Mouse (Mus musculus): ENCODE data around the gene B9d2. TPM values are rescaled to one million over a fixed set of nuclear protein-coding genes. Genes with fewer than 3 reads are reported as not detected.

The B9d2 gene
- polyA plus RNA-seq, 1 experiment from 2014 or later, result 30.7 TPM

DNA sequence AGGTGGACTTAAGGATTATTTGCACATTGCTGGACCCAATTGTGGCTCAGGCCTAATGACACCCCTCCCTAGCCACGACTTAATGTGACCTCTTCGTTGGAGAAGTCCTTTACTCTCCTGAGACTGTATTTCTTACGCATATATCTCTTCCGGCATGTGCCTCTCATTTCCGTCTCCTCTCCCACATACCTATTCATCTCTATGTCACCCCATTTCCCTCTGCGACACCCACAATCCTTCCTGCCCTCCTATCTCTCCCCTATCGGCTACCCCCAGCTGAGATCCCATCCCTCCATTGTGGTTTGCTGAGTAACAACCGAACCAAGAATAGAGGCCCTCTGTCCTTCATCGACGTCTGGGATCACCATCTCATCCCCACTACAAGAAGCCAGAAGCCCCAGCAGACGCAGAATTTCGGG lies 9.0 kb downstream of the B9d2 start:
- Histone ChIP-seq H3K4me3 (ENCODE audit: low read depth, low read length) (peak overlapping the region; percentile 47; the same call in 1 of the 2 replicates), H3K36me3 (ENCODE audit: control insufficient read depth, insufficient read depth, low read length) (no peaks in the 10 kb centered on the region), H3K4me1 (ENCODE audit: control insufficient read depth, insufficient read depth, low read length) (peaks cover 15% of the 10 kb centered on the region), H3K27me3 (ENCODE audit: control insufficient read depth, insufficient read depth, low read length) (peaks cover 50% of the 10 kb centered on the region), H3K9ac (ENCODE audit: low read length) (no peak overlapping the region), H3K9me3 (ENCODE audit: control insufficient read depth, low read length) (no peaks in the 10 kb centered on the region), H3K4me2 (peak overlapping the region; percentile 72; the same call in 1 of the 2 replicates), H3K27ac (ENCODE audit: low read depth, low read length) (no peak overlapping the region)
- DNase-seq (ENCODE audit: low spot score, missing footprints), result no peak
- no peak for ATAC-seq (ENCODE audit: low FRiP score)
- 11% methylated on average over 12 of the region's 12 CpGs for WGBS

DNA sequence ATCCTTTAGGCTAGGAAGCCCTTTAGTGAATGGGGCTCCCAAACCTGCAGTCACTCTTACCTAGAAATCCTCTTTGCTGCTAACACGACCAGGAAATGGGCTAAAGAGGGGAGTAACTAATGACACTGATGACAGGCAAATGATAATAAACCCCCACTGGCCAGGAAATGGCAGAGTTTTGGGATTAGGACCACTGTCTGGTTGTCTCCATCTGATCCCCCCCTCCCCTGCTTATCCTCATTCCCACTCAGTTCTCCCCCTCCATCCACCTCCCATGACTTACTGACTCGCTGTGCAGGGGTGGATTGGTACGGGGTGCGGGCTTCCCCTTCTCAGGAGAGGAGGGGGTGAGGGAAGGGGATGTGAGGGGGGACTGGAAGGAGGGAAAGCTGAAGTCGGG lies 9.5 kb downstream of the B9d2 start:
- H3K27me3 ChIP-seq (ENCODE audit: control insufficient read depth, insufficient read depth, low read length), result peaks cover 50% of the 10 kb centered on the region
- H3K36me3 ChIP-seq (ENCODE audit: control insufficient read depth, insufficient read depth, low read length), result no peaks in the 10 kb centered on the region
- peaks cover 15% of the 10 kb centered on the region for H3K4me1 ChIP-seq (ENCODE audit: control insufficient read depth, insufficient read depth, low read length)
- no peak overlapping the region for H3K9ac ChIP-seq (ENCODE audit: low read length)
- ATAC-seq (ENCODE audit: low FRiP score) (no peak), DNase-seq (ENCODE audit: low spot score, missing footprints) (no peak)
- H3K27ac ChIP-seq (ENCODE audit: low read depth, low read length), result no peak overlapping the region
- no peak overlapping the region for H3K4me3 ChIP-seq (ENCODE audit: low read depth, low read length)
- no peak overlapping the region for H3K4me2 ChIP-seq
- 34% methylated on average over 5 of the region's 5 CpGs for WGBS
- H3K9me3 ChIP-seq (ENCODE audit: control insufficient read depth, low read length), result no peaks in the 10 kb centered on the region

DNA sequence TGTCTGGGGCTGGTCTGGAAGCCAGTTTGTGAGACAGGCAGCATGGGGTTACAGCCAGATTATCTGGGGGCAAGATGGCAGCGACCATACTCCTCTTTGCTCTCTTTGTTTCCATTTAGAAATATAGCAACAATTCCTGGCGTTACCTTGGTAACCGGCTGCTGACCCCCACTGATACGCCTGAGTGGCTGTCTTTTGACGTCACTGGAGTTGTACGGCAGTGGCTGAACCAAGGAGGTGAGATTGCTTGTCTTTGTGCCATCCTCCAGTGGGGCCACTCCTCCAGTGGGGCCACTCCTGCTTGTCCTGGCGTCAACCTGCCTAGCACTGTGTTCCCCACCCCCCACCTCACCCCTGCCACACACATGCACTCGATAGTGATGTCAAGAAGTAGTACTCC lies 13.5 kb downstream of the B9d2 start:
- ATAC-seq (ENCODE audit: low FRiP score) (0 out of 2 replicates have a peak, but pooled peaks have one; percentile 40), DNase-seq (ENCODE audit: low spot score, missing footprints) (no peak)
- Histone ChIP-seq H3K36me3 (ENCODE audit: control insufficient read depth, insufficient read depth, low read length) (no peaks in the 10 kb centered on the region), H3K4me1 (ENCODE audit: control insufficient read depth, insufficient read depth, low read length) (0 out of 2 replicates have a peak, but pooled peaks cover 2% of the 10 kb centered on the region), H3K9ac (ENCODE audit: low read length) (no peak overlapping the region), H3K4me3 (ENCODE audit: low read depth, low read length) (no peak overlapping the region), H3K9me3 (ENCODE audit: control insufficient read depth, low read length) (no peaks in the 10 kb centered on the region), H3K27ac (ENCODE audit: low read depth, low read length) (no peak overlapping the region), H3K27me3 (ENCODE audit: control insufficient read depth, insufficient read depth, low read length) (peaks cover 16% of the 10 kb centered on the region), H3K4me2 (no peak overlapping the region)
- 46% methylated on average over 8 of the region's 8 CpGs for WGBS

DNA sequence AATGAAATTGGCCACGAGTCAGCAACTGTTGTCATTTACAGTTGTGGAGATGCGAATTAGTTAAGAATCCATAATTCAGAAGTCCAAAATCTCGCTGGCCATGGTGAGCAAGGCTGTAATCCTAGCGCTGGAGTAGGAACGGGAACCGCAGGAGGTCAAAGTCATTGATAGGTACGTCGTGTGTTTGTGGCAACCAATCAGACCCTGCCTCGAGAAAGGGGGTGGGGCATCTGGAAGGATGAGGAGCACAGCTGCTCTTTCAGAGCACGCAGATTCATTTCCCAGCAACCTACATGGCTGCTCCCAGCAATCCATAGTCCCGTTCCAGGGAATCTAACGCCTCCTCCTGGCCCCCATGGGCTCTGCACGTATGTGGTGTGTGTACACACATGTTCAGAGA lies 19.3 kb downstream of the B9d2 start:
- no peak overlapping the region for H3K4me2 ChIP-seq
- no peak overlapping the region for H3K9ac ChIP-seq (ENCODE audit: low read length)
- peaks cover 6% of the 10 kb centered on the region; the same call in 1 of the 2 replicates for H3K9me3 ChIP-seq (ENCODE audit: control insufficient read depth, low read length)
- H3K27ac ChIP-seq (ENCODE audit: low read depth, low read length), result no peak overlapping the region
- WGBS, result 53% methylated on average over 13 of the region's 13 CpGs
- ATAC-seq (ENCODE audit: low FRiP score) (no peak), DNase-seq (ENCODE audit: low spot score, missing footprints) (no peak)
- no peak overlapping the region for H3K4me3 ChIP-seq (ENCODE audit: low read depth, low read length)
- peaks cover 4% of the 10 kb centered on the region; the same call in 1 of the 2 replicates for H3K4me1 ChIP-seq (ENCODE audit: control insufficient read depth, insufficient read depth, low read length)
- no peaks in the 10 kb centered on the region for H3K36me3 ChIP-seq (ENCODE audit: control insufficient read depth, insufficient read depth, low read length)
- 0 out of 2 replicates have a peak, but pooled peaks cover 2% of the 10 kb centered on the region for H3K27me3 ChIP-seq (ENCODE audit: control insufficient read depth, insufficient read depth, low read length)

DNA sequence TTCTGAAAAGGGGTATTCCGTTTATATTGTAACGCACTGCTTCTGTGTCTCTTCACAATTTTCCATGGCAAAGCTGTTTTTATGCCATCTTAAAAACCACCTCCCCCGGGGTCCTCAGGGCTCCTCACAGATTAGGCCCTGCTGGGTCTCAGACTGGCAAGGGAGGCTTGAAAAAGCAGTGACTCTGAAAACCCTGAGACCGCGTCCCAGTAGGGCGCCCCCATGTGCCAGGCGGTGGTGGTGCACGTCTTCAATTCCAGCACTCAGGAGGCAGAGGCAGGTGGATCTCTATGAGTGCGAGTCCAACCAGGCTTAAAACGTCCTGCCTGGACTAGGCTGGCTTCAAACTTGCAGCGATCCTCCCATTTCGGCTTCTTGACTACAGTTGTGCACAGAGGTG lies 20.2 kb downstream of the B9d2 start:
- Histone ChIP-seq H3K27me3 (ENCODE audit: control insufficient read depth, insufficient read depth, low read length) (0 out of 2 replicates have a peak, but pooled peaks cover 2% of the 10 kb centered on the region), H3K9me3 (ENCODE audit: control insufficient read depth, low read length) (peaks cover 6% of the 10 kb centered on the region; the same call in 1 of the 2 replicates), H3K36me3 (ENCODE audit: control insufficient read depth, insufficient read depth, low read length) (no peaks in the 10 kb centered on the region), H3K4me1 (ENCODE audit: control insufficient read depth, insufficient read depth, low read length) (peaks cover 6% of the 10 kb centered on the region; the same call in 1 of the 2 replicates), H3K4me2 (no peak overlapping the region), H3K27ac (ENCODE audit: low read depth, low read length) (no peak overlapping the region), H3K9ac (ENCODE audit: low read length) (no peak overlapping the region), H3K4me3 (ENCODE audit: low read depth, low read length) (no peak overlapping the region)
- ATAC-seq (ENCODE audit: low FRiP score), result no peak
- 72% methylated on average over 12 of the region's 12 CpGs for WGBS
- no peak for DNase-seq (ENCODE audit: low spot score, missing footprints)

DNA sequence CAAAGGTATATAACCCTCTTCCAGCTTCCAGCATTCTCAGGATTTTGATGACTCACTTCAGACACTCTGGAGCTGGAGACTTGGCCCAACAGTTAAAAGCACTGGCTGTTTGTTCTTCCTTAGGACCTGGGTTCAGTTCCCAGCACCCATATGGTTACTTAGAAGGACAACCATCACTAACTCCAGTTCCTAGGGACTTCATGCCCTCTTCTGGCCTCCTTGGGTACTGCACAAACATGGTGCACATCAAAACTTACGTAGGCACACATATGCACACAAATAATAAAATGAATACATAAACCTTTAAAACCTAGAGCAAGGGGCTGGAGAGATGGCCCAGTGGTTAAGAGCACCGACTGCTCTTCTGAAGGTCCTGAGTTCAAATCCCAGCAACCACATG lies 21.8 kb downstream of the B9d2 start:
- DNase-seq (ENCODE audit: low spot score, missing footprints) (no peak), ATAC-seq (ENCODE audit: low FRiP score) (no peak)
- Histone ChIP-seq H3K9ac (ENCODE audit: low read length) (no peak overlapping the region), H3K9me3 (ENCODE audit: control insufficient read depth, low read length) (peaks cover 6% of the 10 kb centered on the region; the same call in 1 of the 2 replicates), H3K4me1 (ENCODE audit: control insufficient read depth, insufficient read depth, low read length) (peaks cover 6% of the 10 kb centered on the region; the same call in 1 of the 2 replicates), H3K4me2 (no peak overlapping the region), H3K36me3 (ENCODE audit: control insufficient read depth, insufficient read depth, low read length) (no peaks in the 10 kb centered on the region), H3K27me3 (ENCODE audit: control insufficient read depth, insufficient read depth, low read length) (0 out of 2 replicates have a peak, but pooled peaks cover 2% of the 10 kb centered on the region), H3K4me3 (ENCODE audit: low read depth, low read length) (no peak overlapping the region), H3K27ac (ENCODE audit: low read depth, low read length) (no peak overlapping the region)
- WGBS, result 100% methylated on average over 2 of the region's 2 CpGs

DNA sequence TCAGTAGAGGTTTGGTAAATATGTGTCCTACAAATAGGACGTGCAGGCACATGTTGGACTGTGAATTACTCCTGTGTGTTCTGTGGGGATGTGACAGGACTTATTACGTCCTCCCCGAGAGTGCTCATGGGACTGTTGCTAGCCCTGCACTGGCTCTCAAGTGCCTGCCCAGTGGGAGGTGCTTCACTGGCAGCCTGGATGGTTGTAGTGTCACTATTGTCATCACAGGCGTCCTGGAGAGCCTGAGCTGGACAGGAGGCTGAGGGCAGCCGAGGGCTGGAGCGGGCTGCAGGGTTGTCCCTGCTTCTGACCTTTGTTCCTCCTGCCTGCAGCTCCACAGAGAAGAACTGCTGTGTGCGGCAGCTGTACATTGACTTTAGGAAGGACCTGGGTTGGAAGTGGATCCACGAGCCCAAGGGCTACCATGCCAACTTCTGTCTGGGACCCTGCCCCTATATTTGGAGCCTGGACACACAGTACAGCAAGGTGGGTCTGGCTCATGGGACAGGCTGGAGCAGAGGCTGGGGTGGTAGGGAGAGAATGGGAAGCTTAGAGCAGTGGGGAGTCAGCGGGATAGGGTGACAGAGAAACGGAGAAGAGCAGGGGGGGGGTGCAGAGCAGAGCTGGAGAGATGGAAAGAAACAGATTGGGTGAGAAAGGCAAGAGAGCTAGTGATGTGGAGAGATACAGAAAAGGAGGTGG lies 23.4 kb downstream of the B9d2 start:
- no peak overlapping the region for H3K4me2 ChIP-seq
- H3K9me3 ChIP-seq (ENCODE audit: control insufficient read depth, low read length), result peaks cover 6% of the 10 kb centered on the region; the same call in 1 of the 2 replicates
- 0 out of 2 replicates have a peak, but pooled peaks cover 2% of the 10 kb centered on the region for H3K27me3 ChIP-seq (ENCODE audit: control insufficient read depth, insufficient read depth, low read length)
- 14% methylated on average over 10 of the region's 10 CpGs for WGBS
- H3K4me3 ChIP-seq (ENCODE audit: low read depth, low read length), result no peak overlapping the region
- DNase-seq (ENCODE audit: low spot score, missing footprints), result no peak
- 0 out of 2 replicates have a peak, but pooled peaks have one; percentile 23 for ATAC-seq (ENCODE audit: low FRiP score)
- peaks cover 6% of the 10 kb centered on the region; the same call in 1 of the 2 replicates for H3K4me1 ChIP-seq (ENCODE audit: control insufficient read depth, insufficient read depth, low read length)
- H3K36me3 ChIP-seq (ENCODE audit: control insufficient read depth, insufficient read depth, low read length), result no peaks in the 10 kb centered on the region
- no peak overlapping the region for H3K9ac ChIP-seq (ENCODE audit: low read length)
- H3K27ac ChIP-seq (ENCODE audit: low read depth, low read length), result no peak overlapping the region

DNA sequence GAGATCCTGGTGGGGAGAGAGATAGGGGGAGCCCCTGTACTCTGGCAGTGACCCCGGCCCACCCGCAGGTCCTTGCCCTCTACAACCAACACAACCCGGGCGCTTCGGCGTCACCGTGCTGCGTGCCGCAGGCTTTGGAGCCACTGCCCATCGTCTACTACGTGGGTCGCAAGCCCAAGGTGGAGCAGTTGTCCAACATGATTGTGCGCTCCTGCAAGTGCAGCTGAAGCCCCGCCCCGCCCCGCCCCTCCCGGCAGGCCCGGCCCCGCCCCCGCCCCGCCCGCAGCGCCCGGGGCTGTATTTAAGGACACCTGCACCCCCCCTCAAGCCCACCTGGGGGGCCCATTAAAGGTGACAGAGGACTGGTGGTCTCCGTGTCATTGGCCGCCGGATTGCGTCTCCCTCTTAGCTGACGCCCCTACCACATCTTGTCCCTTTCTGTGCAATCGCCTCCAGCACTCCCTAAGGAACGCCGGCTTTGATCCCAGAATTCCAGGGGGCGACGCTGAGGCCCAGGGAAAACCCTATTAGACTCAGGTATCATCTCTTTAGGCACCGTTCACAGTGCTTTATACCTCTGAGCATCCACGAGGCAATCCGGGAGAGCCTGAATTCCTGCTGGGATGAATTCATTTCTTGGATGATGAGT lies 24.3 kb downstream of the B9d2 start:
- no peaks in the 10 kb centered on the region for H3K36me3 ChIP-seq (ENCODE audit: control insufficient read depth, insufficient read depth, low read length)
- ATAC-seq (ENCODE audit: low FRiP score) (peak; percentile 61; the same call in 1 of the 2 replicates), DNase-seq (ENCODE audit: low spot score, missing footprints) (no peak)
- H3K9me3 ChIP-seq (ENCODE audit: control insufficient read depth, low read length), result peaks cover 6% of the 10 kb centered on the region; the same call in 1 of the 2 replicates
- 0 out of 2 replicates have a peak, but pooled peaks cover 2% of the 10 kb centered on the region for H3K27me3 ChIP-seq (ENCODE audit: control insufficient read depth, insufficient read depth, low read length)
- no peak overlapping the region for H3K27ac ChIP-seq (ENCODE audit: low read depth, low read length)
- peaks cover 6% of the 10 kb centered on the region; the same call in 1 of the 2 replicates for H3K4me1 ChIP-seq (ENCODE audit: control insufficient read depth, insufficient read depth, low read length)
- H3K4me3 ChIP-seq (ENCODE audit: low read depth, low read length), result peak overlapping the region; percentile 26
- peak overlapping the region; percentile 42; the same call in 1 of the 2 replicates for H3K9ac ChIP-seq (ENCODE audit: low read length)
- peak overlapping the region; percentile 50 for H3K4me2 ChIP-seq
- 2% methylated on average over 36 of the region's 37 CpGs for WGBS
